Mouse (Mus musculus) left cerebral cortex, postnatal 25 days (tissue): ENCODE measurements around the gene D030056L22Rik. TPM values are rescaled to one million over a fixed set of nuclear protein-coding genes. Genes with fewer than 3 reads are reported as not detected.
A peak's percentile ranks its signal among the peaks of the same experiment; 100 is the strongest.

Source experiments
- DNase-seq, 2 experiments: peaks; one replicate each; pipeline ENCODE4 v3.0.0; 2022; ENCODE audit warnings: low spot score in 2 of 2, mixed read lengths in 1 of 2
- intact Hi-C: fragments of 180-260 bp; cut with DNase I; formaldehyde crosslinking; loops from one replicate; pipeline ENCODE4 v1.15.1; 2025
- total RNA-seq, 2 experiments: library from RNA; stranded (reverse); gene quantifications; 2 replicates each; pipeline ENCODE4 v1.2.3; 2021

The D030056L22Rik gene
- total RNA-seq: 10 to 100 TPM; 20.3 to 22.1 TPM

DNA sequence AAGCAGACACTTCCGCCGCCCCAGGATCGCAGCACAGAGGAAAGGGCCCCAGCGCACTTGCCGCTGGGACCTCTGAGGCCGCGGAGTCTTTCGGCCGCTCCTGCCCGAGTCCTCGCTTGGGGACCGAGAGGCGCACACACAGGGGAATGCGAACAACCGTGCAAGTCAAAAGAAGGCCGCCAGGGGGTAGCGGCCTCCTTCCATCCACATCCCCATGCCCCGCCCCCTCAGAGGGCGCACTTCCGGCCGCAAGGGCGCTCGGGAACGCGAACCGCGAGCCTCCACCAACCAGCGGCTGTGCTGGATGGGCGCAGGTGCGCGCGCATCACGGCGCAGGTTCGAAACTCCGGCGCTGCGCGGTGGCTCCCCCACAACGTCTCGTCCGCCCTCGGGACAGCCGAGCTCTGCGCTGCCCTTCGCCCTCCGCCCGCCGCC is at the start of gene D030056L22Rik:
TSS of gene D030056L22Rik (plus strand) at position 328 of the 435 bp plus-strand sequence.
- intact Hi-C loops: loop anchor here (2.0 kb wide), 1 partner anchor 82 kb away; the partner anchor contains the start of genes Nmrk1 and Ostf1
- DNase-seq: peak; percentile 99

GRCm38 (mm10) chr19:18663904-18664303 is 49.1 kb upstream of the D030056L22Rik start:
- DNase-seq: no peak
- intact Hi-C loops: no loop called here

DNA sequence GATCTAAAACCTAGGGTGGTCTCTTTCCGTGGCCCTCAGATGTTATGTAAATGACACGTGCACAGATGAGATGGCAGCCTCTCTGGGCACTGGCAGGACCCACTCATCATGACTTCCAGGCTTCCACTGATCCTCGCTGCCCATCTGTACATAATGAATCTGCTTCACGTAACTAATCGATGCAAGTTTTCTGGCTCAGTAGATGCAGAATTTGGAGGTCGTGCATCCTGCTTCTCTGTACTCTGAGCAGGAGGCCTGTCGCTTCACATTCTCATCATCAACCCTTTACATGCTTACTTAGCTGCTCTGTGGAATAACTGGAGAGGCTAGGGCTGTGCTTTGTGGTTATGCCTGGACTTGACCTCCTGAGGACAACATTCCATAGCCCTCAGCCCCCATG is 46.0 kb upstream of the D030056L22Rik start:
- intact Hi-C loops: no loop called here
- DNase-seq: no peak

DNA sequence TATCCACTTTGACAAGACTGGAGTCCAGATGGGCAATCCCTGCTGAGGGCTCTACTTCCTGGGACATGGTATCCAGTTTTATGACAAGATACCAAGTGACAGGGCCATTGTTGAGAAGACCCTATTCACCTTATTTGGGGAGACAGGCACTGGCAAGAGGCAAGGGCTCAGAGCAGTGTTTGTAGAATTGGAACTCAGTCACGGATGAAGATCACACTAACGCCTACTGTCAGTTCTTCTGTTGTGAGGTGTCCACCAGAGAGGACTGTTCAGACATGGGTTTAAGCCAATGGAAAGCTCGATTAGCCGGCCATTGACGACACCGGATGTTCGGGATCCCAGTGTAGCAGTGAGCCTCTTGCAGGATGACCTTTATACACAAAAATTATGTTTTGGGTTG is 43.4 kb upstream of the D030056L22Rik start:
- no peak for DNase-seq
- intact Hi-C loops: no loop called here

- DNase-seq: peak; percentile 97 to 98
- intact Hi-C loops: loop anchor here (2.0 kb wide), 1 partner anchor 40 kb away; the partner anchor contains the start of genes Nmrk1 and Ostf1
Observed at GRCm38 (mm10) chr19:18670608-18671007, 42.4 kb upstream of the D030056L22Rik start, which contains the start of gene Carnmt1. Gene Carnmt1 (plus strand): TSS chr19:18670764.

DNA sequence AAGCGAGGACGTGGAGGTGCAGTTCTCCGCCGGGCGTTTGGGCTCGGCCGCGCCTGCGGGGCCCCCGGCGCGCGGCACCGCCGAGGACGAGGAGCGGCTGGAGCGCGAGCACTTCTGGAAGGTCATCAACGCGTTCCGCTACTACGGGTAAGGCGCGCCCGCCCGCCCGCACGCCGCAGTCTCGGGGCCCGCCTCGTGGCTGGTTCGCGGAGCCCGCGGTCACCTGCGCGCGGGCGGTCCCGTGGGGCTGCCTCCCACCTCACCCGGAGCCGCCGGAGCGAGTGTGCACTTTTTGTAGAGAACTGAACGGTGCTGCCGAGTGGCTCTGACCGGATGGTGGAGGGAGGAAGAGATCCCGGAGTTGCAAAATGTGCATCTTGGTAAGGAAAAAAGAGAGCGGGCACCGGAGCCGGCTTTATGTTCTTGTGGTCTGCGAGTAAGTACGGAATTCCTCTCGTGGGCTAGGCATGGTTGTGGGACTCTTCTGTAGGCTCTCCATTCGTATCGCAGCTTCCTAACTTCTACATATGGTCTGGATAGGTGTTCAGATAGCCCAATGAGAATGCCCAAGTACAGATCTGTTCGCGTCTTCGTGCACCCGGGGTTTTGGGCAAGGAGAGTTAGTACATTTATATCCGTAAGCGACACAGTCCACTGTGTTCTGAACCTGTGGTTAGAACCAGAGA is 41.8 kb upstream of the D030056L22Rik start:
- intact Hi-C loops: loop anchor here (2.0 kb wide), 1 partner anchor 40 kb away; the partner anchor contains the start of genes Nmrk1 and Ostf1
- peak; percentile 45 to 49 for DNase-seq

DNA sequence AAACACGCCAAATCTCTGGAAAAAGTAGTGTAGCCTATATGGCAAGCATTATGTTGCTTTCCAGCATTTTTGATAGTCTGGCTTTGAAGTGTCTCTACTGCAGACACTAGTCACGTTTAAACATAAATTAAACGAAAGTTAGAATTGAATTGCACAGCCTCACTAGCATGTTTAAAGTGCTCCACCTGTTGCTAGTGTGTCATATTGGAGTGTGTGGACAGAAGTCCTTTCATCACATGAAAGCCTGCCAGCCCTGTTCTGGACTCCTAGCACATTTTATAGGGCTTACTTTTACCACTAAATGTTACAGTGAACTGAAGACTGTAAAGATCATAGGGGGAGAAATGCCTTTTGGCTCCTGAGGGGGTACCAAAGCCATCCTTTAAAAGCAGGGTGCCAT is 40.5 kb upstream of the D030056L22Rik start:
- DNase-seq: no peak
- intact Hi-C loops: no loop called here

DNA sequence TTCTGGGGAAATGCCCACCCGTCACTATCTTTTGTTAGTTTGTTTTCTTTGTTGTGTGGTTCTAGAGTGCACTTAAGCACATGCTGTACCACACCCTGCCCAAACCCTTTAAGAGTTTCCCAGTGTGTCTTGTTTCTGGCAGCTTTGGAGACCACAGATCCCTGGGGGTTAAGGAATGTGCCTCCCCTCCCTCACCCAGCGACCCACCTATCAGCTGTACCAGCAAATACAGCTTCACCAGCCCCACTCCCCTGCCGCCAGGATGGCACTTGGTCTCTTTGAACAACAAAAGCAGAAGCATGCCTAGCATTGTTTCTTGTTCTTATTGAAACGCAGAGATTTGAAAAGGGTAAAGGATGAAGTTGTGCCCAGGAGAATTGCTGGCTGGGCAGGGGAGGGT is 39.9 kb upstream of the D030056L22Rik start:
- intact Hi-C loops: no loop called here
- no peak for DNase-seq

GRCm38 (mm10) chr19:18682142-18682541 is 30.9 kb upstream of the D030056L22Rik start:
- intact Hi-C loops: no loop called here
- DNase-seq: no peak

GRCm38 (mm10) chr19:18687556-18687955 is 25.4 kb upstream of the D030056L22Rik start:
- intact Hi-C loops: no loop called here
- peak in 1 of 2 experiments; percentile 30 for DNase-seq

GRCm38 (mm10) chr19:18692176-18692575 is 20.8 kb upstream of the D030056L22Rik start:
- intact Hi-C loops: no loop called here
- no peak for DNase-seq

- no peak for DNase-seq
- intact Hi-C loops: no loop called here
Observed at GRCm38 (mm10) chr19:18692768-18693167, 20.2 kb upstream of the D030056L22Rik start.

DNA sequence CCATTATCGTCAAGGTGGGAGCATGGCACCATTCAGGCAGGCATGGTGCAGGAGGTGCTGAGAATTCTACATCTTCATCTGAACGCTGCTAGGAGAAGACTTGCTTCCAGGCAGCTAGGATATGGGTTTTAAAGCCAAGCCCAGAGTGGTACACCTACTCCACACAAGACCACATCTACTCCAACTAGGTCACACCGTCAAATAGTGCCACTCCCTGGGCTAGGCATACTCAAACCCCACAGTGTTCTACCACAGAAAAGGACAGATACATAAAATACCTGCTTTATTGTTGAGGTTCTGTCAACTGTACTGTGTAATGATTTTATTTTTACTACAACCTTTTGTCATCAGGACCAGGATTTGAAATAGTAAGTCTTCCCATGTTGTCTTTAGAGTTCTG is 17.9 kb upstream of the D030056L22Rik start:
- intact Hi-C loops: no loop called here
- no peak for DNase-seq

GRCm38 (mm10) chr19:18695552-18695951 is 17.4 kb upstream of the D030056L22Rik start:
- intact Hi-C loops: no loop called here
- DNase-seq: no peak

DNA sequence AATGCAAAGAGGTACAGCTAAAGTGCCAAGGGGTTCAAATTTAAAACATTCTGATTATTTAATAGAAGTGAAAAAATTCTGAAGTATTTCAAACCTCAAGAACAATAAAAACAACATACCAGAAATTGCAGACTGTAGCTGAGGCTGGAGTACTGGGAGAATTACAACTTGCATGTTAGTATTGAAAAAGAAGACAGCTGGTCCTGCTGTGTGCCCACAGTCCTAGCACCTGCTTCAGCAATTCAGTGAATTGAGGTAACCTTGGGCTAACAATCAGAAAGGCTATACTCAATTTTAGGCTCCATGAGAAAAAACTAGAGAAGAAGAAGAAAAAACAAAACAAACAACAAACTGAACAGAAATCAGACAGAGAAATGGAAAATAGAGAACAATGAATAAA is 4.9 kb upstream of the D030056L22Rik start:
- intact Hi-C loops: no loop called here
- no peak for DNase-seq

- no peak for DNase-seq
- intact Hi-C loops: no loop called here
Observed at GRCm38 (mm10) chr19:18710903-18711302, 2.1 kb upstream of the D030056L22Rik start.

DNA sequence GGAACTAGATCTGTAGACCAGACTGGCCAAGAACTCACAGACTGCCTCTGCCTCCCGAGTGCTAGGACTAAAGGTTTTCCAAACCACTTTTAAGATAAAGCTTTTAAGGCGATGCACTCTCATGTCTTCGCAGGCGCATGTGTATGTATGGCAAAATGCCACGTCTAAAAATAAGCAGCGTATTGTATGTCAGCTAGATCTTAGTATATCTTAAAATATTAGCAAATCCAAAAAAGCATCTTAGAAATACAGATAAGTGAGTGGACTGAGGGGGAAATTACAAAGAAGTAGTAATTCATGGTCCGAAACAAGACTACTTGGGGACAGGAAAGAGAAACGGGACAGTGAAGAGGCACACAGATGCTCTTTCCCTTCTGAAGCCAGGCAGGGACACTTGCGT is 1.4 kb upstream of the D030056L22Rik start:
- no peak for DNase-seq
- intact Hi-C loops: no loop called here

GRCm38 (mm10) chr19:18712153-18712865 is 684 bp upstream of the D030056L22Rik start:
- intact Hi-C loops: loop anchor here (2.0 kb wide), 1 partner anchor 82 kb away; the partner anchor contains the start of genes Nmrk1 and Ostf1
- no peak for DNase-seq

DNA sequence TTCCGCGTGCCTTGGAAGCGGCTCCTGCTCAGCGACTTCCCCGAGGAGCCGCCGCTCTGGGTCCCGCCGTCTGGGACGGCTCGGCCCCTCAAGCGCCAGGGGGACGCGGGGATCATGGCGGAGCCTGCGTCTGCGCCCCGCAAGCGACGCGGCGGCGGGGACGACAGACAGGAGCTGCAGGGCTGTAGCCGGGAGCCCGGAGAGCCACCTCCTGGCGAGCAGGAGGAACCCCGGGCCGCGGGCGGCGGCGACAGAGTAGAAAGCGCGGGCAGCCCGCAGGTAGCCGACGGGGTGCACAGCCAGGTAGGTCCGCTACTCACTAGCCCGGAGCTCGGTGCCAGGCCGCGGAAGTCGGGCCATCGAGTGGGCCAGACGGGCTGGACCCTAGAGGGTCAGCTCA is 364 bp downstream of the D030056L22Rik start:
- DNase-seq: peak; percentile 32 to 49
- intact Hi-C loops: loop anchor here (2.0 kb wide), 1 partner anchor 83 kb away; the partner anchor contains the start of genes Nmrk1 and Ostf1

- DNase-seq: peak; percentile 75 to 81
- intact Hi-C loops: loop anchor here (5.0 kb wide), 1 partner anchor 121 kb away; no protein-coding TSS in a partner anchor
Observed at GRCm38 (mm10) chr19:18716374-18716773, 3.4 kb downstream of the D030056L22Rik start.
